Mouse (Mus musculus) heart, postnatal 10 days (tissue): Measurements from ENCODE around the gene Acer2. TPM values are rescaled to one million over a fixed set of nuclear protein-coding genes. Genes with fewer than 3 reads are reported as not detected.

Source experiments
- DNase-seq, 2 experiments: peaks; one replicate each; pipeline ENCODE4 v3.0.0; 2021
- intact Hi-C: fragments of 180-260 bp; cut with DNase I; formaldehyde crosslinking; loops from one replicate; pipeline ENCODE4 v1.15.1; 2025
- total RNA-seq, 2 experiments: library from RNA; stranded (reverse); gene quantifications; 2 replicates each; pipeline ENCODE4 v1.2.3; 2021

The Acer2 gene
- total RNA-seq, 2 experiments from 2014 or later: 14.1 to 23.5 TPM

DNA sequence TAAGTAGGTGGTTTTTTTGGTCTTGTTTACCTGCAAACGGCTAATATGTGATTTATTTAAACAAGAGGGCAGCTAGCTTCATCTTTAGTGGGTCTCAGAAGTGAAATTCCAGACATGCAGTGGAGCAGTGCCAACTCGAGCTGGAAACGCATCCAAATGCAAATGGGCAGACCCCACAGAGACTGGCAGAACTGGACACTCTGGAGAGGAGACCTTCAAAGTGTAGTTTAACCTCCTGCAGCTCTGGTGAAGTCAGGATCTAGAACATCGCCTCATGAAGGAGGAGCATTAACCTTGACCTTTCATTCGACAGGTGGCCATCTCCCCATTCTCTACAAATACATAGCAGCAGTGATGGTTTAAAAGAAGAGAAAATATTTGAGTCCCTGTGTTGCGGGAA is 68.5 kb downstream of the Acer2 start:
- DNase-seq: no peak
- intact Hi-C loops: no loop called here

DNA sequence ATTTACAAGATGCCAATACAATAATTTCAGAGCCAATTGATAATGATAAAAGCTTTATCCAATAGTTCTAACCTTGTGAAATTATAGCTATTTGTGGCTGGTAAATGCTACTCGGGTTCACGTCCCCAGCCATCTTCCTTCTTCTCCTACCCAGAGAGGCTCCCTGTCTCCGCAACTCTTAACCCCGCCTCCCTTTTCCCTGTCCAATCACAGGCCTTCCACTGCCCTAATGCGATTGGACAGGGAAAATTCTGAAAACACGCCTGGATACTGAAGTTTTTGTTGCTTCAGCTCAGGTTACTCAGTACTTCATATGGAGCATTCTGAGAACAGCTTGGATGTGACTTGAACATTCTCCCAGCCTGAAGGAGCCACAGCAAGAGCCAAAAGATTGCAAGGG is 69.1 kb downstream of the Acer2 start:
- intact Hi-C loops: no loop called here
- no peak for DNase-seq

GRCm38 (mm10) chr4:86948794-86949193 is 74.6 kb downstream of the Acer2 start:
- intact Hi-C loops: no loop called here
- no peak for DNase-seq

DNA sequence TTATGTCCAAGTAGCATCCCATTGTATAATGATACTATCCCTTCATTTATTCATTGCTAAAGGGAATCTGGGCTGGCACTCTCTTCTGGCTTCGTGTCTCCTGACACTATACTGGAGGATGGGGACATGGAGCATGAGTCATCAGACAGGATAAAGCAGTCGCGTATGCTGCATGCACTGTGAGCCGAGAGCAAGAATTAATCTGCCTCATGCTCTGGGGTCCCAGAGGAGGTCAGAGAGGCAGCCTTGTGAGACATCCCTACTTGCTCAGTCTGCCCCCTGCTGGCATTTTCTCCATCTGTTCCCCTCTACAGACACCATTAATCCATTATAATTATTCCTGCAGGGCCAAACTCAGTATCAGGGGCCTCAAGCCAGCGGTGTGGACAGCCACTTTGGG is 79.3 kb downstream of the Acer2 start:
- intact Hi-C loops: loop anchor here (10.0 kb wide), 2 partner anchors 281 to 1401 kb away; partner anchors contain the start of gene Slc24a2
- no peak for DNase-seq

DNA sequence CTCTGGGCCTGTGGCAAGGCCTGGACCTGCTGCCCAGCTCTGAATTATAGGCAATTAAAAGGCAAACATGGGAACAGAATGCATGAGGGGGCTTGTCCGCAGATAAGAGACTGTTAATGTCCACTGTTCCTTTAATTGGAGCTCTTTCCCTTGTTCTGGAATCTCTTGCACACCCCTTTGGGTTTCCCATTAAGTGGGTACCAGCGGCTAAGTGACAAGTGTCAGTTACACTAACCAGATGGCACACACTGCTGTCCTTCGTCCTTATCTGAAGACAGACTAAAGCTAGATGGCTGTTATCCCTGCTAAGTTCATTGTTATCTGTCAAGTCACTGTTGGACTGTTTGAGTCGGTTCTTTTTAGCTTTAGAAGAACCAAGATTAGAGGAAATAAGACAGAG is 81.3 kb downstream of the Acer2 start:
- intact Hi-C loops: loop anchor here (10.0 kb wide), 2 partner anchors 279 to 1399 kb away; partner anchors contain the start of gene Slc24a2

DNA sequence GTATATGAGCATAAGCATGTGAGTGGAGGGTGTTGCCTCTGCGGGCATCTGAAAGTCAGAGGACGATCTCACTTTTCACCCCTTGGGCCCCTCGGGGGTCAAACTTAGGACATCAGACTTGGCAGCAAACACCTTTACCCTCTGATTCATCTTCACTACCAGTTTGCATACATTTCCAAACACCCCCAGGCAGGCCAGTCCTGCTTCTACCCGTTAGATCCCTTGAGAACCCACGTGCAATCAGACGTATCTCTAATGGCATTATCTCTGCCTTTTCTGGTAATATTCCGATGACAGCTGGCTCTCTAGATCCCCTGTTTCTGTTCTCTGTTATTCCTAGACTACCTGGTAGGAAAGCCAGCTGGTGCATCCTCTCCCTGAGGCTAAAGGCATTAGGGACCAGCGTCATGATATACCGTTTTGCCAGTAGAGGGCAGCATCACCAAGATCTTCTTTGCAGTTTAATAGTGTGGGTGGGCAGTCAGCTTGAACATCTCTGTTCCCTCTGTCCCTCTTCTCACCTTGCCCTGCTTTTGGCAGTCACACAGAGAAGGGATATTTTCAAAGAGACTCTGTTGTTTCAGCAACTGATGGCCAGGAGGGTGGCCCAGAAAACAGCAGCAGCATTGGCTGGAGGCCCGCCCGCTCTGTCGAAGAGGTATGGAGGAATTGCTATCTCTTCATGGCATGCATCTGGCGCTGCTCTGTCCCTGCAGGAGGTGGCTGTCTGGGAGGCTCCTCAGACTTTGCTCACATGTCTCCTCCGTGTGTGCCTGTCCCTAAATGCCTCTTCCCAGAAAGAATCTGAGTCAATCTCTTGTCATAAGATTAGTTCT is 83.6 kb downstream of the Acer2 start:
- peak; percentile 63 to 81 for DNase-seq
- intact Hi-C loops: loop anchor here (1.0 to 10.0 kb wide), 3 partner anchors 277 to 1397 kb away; partner anchors contain the start of gene Slc24a2

More for the DNA sequence above, 81.3 kb downstream of the Acer2 start:
- no peak for DNase-seq

DNA sequence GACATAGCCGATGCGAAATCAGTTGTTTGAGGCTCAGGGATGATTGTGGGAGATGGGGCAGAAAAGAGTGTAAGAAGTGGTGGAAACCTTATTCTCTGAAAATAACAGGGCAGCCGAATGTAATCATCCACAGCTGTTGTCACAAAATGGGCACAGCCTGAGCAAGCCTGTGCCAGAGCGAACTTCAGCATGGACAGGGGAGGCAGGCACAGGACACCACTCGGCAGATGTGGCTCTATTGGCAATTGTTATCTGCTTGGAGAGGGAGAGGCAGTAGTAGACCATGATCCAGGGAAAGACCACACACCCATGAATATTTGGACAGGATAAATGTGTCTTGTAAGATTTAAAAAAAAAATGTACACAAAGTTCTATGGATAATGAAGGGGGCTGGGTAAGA is 103.1 kb downstream of the Acer2 start:
- no peak for DNase-seq
- intact Hi-C loops: no loop called here

Other genes with a start within 250 kb of the Acer2 start
- 100 to 1,000 TPM; 132 to 153 TPM for gene Plin2, start 204.3 kb upstream of the Acer2 start, total RNA-seq
- 10 to 100 TPM; 34.2 to 34.8 TPM for gene Dennd4c, start 125.8 kb upstream of the Acer2 start, total RNA-seq
- 100 to 1,000 TPM; 592 to 638 TPM for gene Rps6, start 17.0 kb upstream of the Acer2 start, total RNA-seq